Mouse (Mus musculus) stomach, postnatal 0 days (tissue): ENCODE data around the gene Gm13289. TPM values are rescaled to one million over a fixed set of nuclear protein-coding genes. Genes with fewer than 3 reads are reported as not detected.
"Not testable (repeated sequence)": the region's sequence is repeated elsewhere in the genome, so short reads cannot be mapped to it uniquely, and the experiment has no call there.

Experiments used
- ATAC-seq: fragments of 200-750 bp; cut with Nextera tagmentation; 2 replicates; pipeline ENCODE4 v1.8.0; 2017; ENCODE audit not compliant: low FRiP score, low TSS enrichment
- DNase-seq: peaks from one replicate; pipeline ENCODE4 v3.0.0-alpha.2; 2016; ENCODE audit warnings: low spot score
- H3K27ac ChIP-seq: fragments of 300-500 bp; sonication (generic); replicated peaks from 2 replicates; pipeline ENCODE4 v1.5.1; 2014; ENCODE audit warnings: mild to moderate bottlenecking, control low read depth
- H3K27me3 ChIP-seq: fragments of 300-500 bp; sonication (generic); 2 replicates; pipeline ENCODE4 v1.6.1; 2014; ENCODE audit warnings: low read length; ENCODE audit not compliant: control insufficient read depth, insufficient read depth
- H3K36me3 ChIP-seq: fragments of 300-500 bp; sonication (generic); 2 replicates; pipeline ENCODE4 v1.6.1; 2014; ENCODE audit warnings: low read length, mixed read lengths; ENCODE audit not compliant: control insufficient read depth, insufficient read depth
- H3K4me1 ChIP-seq: fragments of 300-500 bp; sonication (generic); replicated peaks from 2 replicates; pipeline ENCODE4 v1.6.1; 2014; ENCODE audit warnings: antibody characterized with exemption; ENCODE audit not compliant: control insufficient read depth, insufficient read depth
- H3K4me2 ChIP-seq: fragments of 300-500 bp; sonication (generic); replicated peaks from 2 replicates; pipeline ENCODE4 v1.6.1; 2014; ENCODE audit warnings: low read depth, mild to moderate bottlenecking, control low read depth, moderate library complexity
- H3K4me3 ChIP-seq: fragments of 300-500 bp; sonication (generic); 2 replicates; pipeline ENCODE4 v1.5.1; 2014; ENCODE audit warnings: low read depth, low read length, control low read depth
- H3K9ac ChIP-seq: fragments of 300-500 bp; sonication (generic); 2 replicates; pipeline ENCODE4 v1.6.1; 2014; ENCODE audit warnings: mild to moderate bottlenecking, low read length, control low read depth, mixed read lengths
- H3K9me3 ChIP-seq: fragments of 300-500 bp; sonication (generic); 2 replicates; pipeline ENCODE4 v1.6.1; 2016; ENCODE audit warnings: low read length; ENCODE audit not compliant: control insufficient read depth
- CTCF ChIP-seq: IDR thresholded peaks from 2 replicates; pipeline ENCODE4 v1.5.1; 2016; ENCODE audit warnings: antibody characterized with exemption, low read depth, mild to moderate bottlenecking, moderate library complexity
- WGBS: fragments of 180-500 bp; shearing (Covaris S2); extraction: QIAGEN DNeasy Blood & Tissue Kit; methylation state at CpG from one replicate; pipeline ENCODE4 v1.1.7; 2014; 5-methylcytosine and 5-hydroxymethylcytosine counted together
- polyA plus RNA-seq: library from polyadenylated mRNA; unstranded; fragments of >200 nt; fragmentation: Nextera tagmentation; extraction: Ambion mirVana; gene quantifications from 2 replicates; pipeline ENCODE4 v1.2.1, GENCODE M21; 2015

Gene Gm13289
- polyA plus RNA-seq, 1 experiment from 2014 or later = not detected

GRCm38 (mm10) chr4:88760431-88760830 is 16.3 kb upstream of the Gm13289 start:
- peak; percentile 71 for TF ChIP-seq CTCF
- Histone ChIP-seq H3K4me3 (peak overlapping the region; percentile 31), H3K4me2 (peak overlapping the region; percentile 41), H3K27ac (0 out of 2 replicates have a peak overlapping the region, but pooled peaks have one; percentile 24)
- WGBS = under 1% methylated on average over 21 of the region's 28 CpGs
- H3K9me3 ChIP-seq, ATAC-seq, H3K27me3 ChIP-seq, H3K9ac ChIP-seq, H3K36me3 ChIP-seq, H3K4me1 ChIP-seq: not testable (repeated sequence)
- DNase-seq = peak; percentile 79

GRCm38 (mm10) chr4:88761776-88762175 is 14.9 kb upstream of the Gm13289 start:
- not testable (repeated sequence) for ATAC-seq, DNase-seq, H3K9me3 ChIP-seq, H3K4me1 ChIP-seq, H3K4me2 ChIP-seq, H3K4me3 ChIP-seq, H3K27me3 ChIP-seq, H3K27ac ChIP-seq, H3K9ac ChIP-seq, H3K36me3 ChIP-seq
- peak; percentile 16; the same call in 1 of the 2 replicates for TF ChIP-seq CTCF
- WGBS = 60% methylated on average over 6 of the region's 8 CpGs

- WGBS = 51% methylated on average over 8 of the region's 9 CpGs
- H3K27ac ChIP-seq, DNase-seq, H3K36me3 ChIP-seq, ATAC-seq, H3K9ac ChIP-seq, H3K4me3 ChIP-seq, H3K9me3 ChIP-seq, H3K27me3 ChIP-seq, H3K4me1 ChIP-seq, H3K4me2 ChIP-seq: not testable (repeated sequence)
Observed at GRCm38 (mm10) chr4:88762341-88762740, 14.4 kb upstream of the Gm13289 start.

- H3K4me3 ChIP-seq = 0 out of 2 replicates have a peak overlapping the region, but pooled peaks have one; percentile 13
- DNase-seq = peak; percentile 70
- H3K27ac ChIP-seq, H3K36me3 ChIP-seq, H3K9me3 ChIP-seq, H3K4me1 ChIP-seq, ATAC-seq, H3K27me3 ChIP-seq, H3K9ac ChIP-seq: not testable (repeated sequence)
- 2% methylated on average over 17 of the region's 42 CpGs for WGBS
- H3K4me2 ChIP-seq = peak overlapping the region; percentile 35; the same call in 1 of the 2 replicates
- peak; percentile 67 for TF ChIP-seq CTCF
Observed at GRCm38 (mm10) chr4:88763384-88764018, 13.2 kb upstream of the Gm13289 start.

- no CpG with 5 or more reads among the region's 32 CpGs for WGBS
- not testable (repeated sequence) for H3K9me3 ChIP-seq, H3K4me1 ChIP-seq
Observed at GRCm38 (mm10) chr4:88773534-88773933, 3.2 kb upstream of the Gm13289 start, which contains the start of gene Gm13290. Gm13290 (plus strand) TSS chr4:88773834.

GRCm38 (mm10) chr4:88779550-88779949 is 2.8 kb downstream of the Gm13289 start, which contains the start of gene Gm13272:
Gm13272 (plus strand) TSS chr4:88779850.
- not testable (repeated sequence) for H3K4me3 ChIP-seq, H3K4me1 ChIP-seq, ATAC-seq, H3K27me3 ChIP-seq, H3K9ac ChIP-seq, H3K4me2 ChIP-seq, H3K9me3 ChIP-seq, DNase-seq, H3K36me3 ChIP-seq, H3K27ac ChIP-seq
- no CpG with 5 or more reads among the region's 29 CpGs for WGBS

More at GRCm38 (mm10) chr4:88773534-88773933, 3.2 kb upstream of the Gm13289 start, which contains the start of gene Gm13290:
- not testable (repeated sequence) for DNase-seq, H3K27me3 ChIP-seq, ATAC-seq, H3K9ac ChIP-seq, H3K4me3 ChIP-seq, H3K27ac ChIP-seq, H3K4me2 ChIP-seq, H3K36me3 ChIP-seq

- H3K36me3 ChIP-seq, H3K4me1 ChIP-seq, H3K4me2 ChIP-seq, H3K4me3 ChIP-seq, DNase-seq, H3K9me3 ChIP-seq, ATAC-seq, H3K9ac ChIP-seq, H3K27ac ChIP-seq, H3K27me3 ChIP-seq: not testable (repeated sequence)
- 46% methylated on average over 15 of the region's 18 CpGs for WGBS
Observed at GRCm38 (mm10) chr4:88780320-88780719, 3.6 kb downstream of the Gm13289 start.

GRCm38 (mm10) chr4:88781831-88782230 is 5.1 kb downstream of the Gm13289 start, which contains the start of gene Ifnz:
Ifnz (plus strand) TSS chr4:88782131.
- H3K4me1 ChIP-seq, H3K27ac ChIP-seq, H3K4me3 ChIP-seq, H3K36me3 ChIP-seq, H3K9me3 ChIP-seq, DNase-seq, ATAC-seq, H3K27me3 ChIP-seq, H3K9ac ChIP-seq: not testable (repeated sequence)
- 0 out of 2 replicates have a peak within 1 kb of the TSS, but pooled peaks have one; percentile 29 for H3K4me2 ChIP-seq
- WGBS = 32% methylated on average over 4 of the region's 7 CpGs
